Mouse (Mus musculus) embryonic facial prominence, embryonic 14.5 days (tissue): Measurements from ENCODE around the gene Ephb2. TPM values are rescaled to one million over a fixed set of nuclear protein-coding genes. Genes with fewer than 3 reads are reported as not detected.

ENCODE experiments used
- ATAC-seq: fragments of 200-750 bp; cut with Nextera tagmentation; 2 replicates; pipeline ENCODE4 v1.8.0; 2017; ENCODE audit warnings: low read depth, moderate number of reproducible peaks, moderate TSS enrichment
- DNase-seq: peaks from one replicate; pipeline ENCODE4 v3.0.0-alpha.2; 2015; ENCODE audit warnings: low spot score
- H3K27ac ChIP-seq: fragments of 300-500 bp; sonication (generic); replicated peaks from 2 replicates; pipeline ENCODE4 v1.5.1; 2014; ENCODE audit warnings: low read depth, mild to moderate bottlenecking, low read length, moderate library complexity
- H3K27me3 ChIP-seq: fragments of 300-500 bp; sonication (generic); replicated peaks from 2 replicates; pipeline ENCODE4 v1.6.1; 2014; ENCODE audit warnings: low read length; ENCODE audit not compliant: control insufficient read depth, insufficient read depth
- H3K36me3 ChIP-seq: fragments of 300-500 bp; sonication (generic); 2 replicates; pipeline ENCODE4 v1.6.1; 2014; ENCODE audit warnings: low read length, mixed read lengths; ENCODE audit not compliant: control insufficient read depth, insufficient read depth
- H3K4me1 ChIP-seq: fragments of 300-500 bp; sonication (generic); 2 replicates; pipeline ENCODE4 v1.6.1; 2014; ENCODE audit warnings: antibody characterized with exemption, low read length; ENCODE audit not compliant: control insufficient read depth, insufficient read depth
- H3K4me2 ChIP-seq: fragments of 300-500 bp; sonication (generic); 2 replicates; pipeline ENCODE4 v1.6.1; 2014; ENCODE audit warnings: low read depth, mild to moderate bottlenecking, low read length, moderate library complexity, mixed read lengths
- H3K4me3 ChIP-seq: fragments of 300-500 bp; sonication (generic); 2 replicates; pipeline ENCODE4 v1.5.1; 2014; ENCODE audit warnings: low read depth, mild to moderate bottlenecking, low read length
- H3K9ac ChIP-seq: fragments of 300-500 bp; sonication (generic); 2 replicates; pipeline ENCODE4 v1.6.1; 2014; ENCODE audit warnings: low read depth, mild to moderate bottlenecking, low read length, moderate library complexity, mixed read lengths
- H3K9me3 ChIP-seq: fragments of 300-500 bp; sonication (generic); 2 replicates; pipeline ENCODE4 v1.6.1; 2016; ENCODE audit warnings: low read length; ENCODE audit not compliant: control insufficient read depth
- WGBS: fragments of 180-500 bp; shearing (Covaris S2); extraction: QIAGEN DNeasy Blood & Tissue Kit; methylation state at CpG from one replicate; pipeline ENCODE4 v1.1.7; 2014; 5-methylcytosine and 5-hydroxymethylcytosine counted together
- polyA plus RNA-seq: library from polyadenylated mRNA; unstranded; fragments of >200 nt; fragmentation: Nextera tagmentation; extraction: Ambion mirVana; gene quantifications from 2 replicates; pipeline ENCODE4 v1.2.1, GENCODE M21; 2014

Ephb2 gene
- polyA plus RNA-seq, 1 experiment from 2014 or later: 14.9 TPM

DNA sequence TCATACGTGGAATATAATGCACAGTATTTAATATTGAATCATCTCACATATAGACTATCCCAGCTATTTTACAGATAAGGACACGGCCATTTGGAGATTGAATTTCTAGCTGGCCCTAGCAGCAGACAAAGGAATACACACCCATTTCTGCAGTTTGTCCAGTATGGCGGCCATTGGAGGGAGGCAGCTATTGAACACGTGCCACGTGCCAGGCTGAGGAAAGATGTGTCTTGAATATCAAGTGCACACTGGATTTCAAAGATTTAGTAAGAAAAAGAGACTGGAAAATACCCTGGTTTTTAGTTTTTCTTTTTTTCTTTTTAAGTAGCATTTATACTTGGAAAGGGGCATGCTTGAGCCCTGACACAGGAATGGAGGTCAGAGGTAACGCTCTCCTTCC lies 11.4 kb upstream of the Ephb2 start:
- no peak overlapping the region for H3K4me2 ChIP-seq
- H3K36me3 ChIP-seq: no peaks in the 10 kb centered on the region
- no peak for ATAC-seq
- H3K9ac ChIP-seq: no peak overlapping the region
- no peaks in the 10 kb centered on the region for H3K4me1 ChIP-seq
- 79% methylated on average over 6 of the region's 6 CpGs for WGBS
- no peaks in the 10 kb centered on the region for H3K27me3 ChIP-seq
- no peaks in the 10 kb centered on the region for H3K9me3 ChIP-seq
- no peak for DNase-seq
- H3K4me3 ChIP-seq: no peak overlapping the region
- no peak overlapping the region for H3K27ac ChIP-seq

- Histone ChIP-seq H3K4me3 (no peak overlapping the region), H3K27ac (no peak overlapping the region), H3K4me1 (0 out of 2 replicates have a peak, but pooled peaks cover 3% of the 10 kb centered on the region), H3K36me3 (no peaks in the 10 kb centered on the region), H3K9me3 (no peaks in the 10 kb centered on the region), H3K9ac (no peak overlapping the region), H3K4me2 (no peak overlapping the region), H3K27me3 (no peaks in the 10 kb centered on the region; the same call in 1 of the 2 replicates)
- WGBS: 76% methylated on average over 10 of the region's 10 CpGs
- ATAC-seq (no peak), DNase-seq (no peak)
Observed at GRCm38 (mm10) chr4:136842802-136843201, 7.0 kb upstream of the Ephb2 start.

DNA sequence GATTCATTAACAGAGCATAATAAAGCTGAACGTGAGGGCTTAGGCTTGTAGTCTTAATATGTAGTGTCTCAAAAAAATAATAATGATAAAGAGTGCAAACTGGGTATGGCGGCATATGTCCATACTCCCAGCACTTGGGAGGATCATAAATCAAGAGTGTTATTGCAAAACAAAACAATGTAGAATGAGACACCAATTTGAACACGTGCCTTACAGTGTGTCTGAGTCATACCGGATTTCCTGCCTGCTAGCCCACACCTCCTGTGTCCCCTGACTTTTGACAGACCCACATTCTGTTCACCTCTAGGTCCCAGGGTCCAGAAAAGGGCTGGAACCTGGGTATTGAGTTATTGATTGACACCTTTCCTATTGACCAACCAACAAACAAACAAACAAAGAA lies 6.2 kb upstream of the Ephb2 start:
- Histone ChIP-seq H3K36me3 (no peaks in the 10 kb centered on the region), H3K9ac (no peak overlapping the region), H3K9me3 (no peaks in the 10 kb centered on the region), H3K27me3 (no peaks in the 10 kb centered on the region; the same call in 1 of the 2 replicates), H3K4me3 (no peak overlapping the region), H3K4me1 (peaks cover 6% of the 10 kb centered on the region; the same call in 1 of the 2 replicates), H3K4me2 (no peak overlapping the region), H3K27ac (no peak overlapping the region)
- 75% methylated on average over 4 of the region's 4 CpGs for WGBS
- ATAC-seq (no peak), DNase-seq (no peak)

GRCm38 (mm10) chr4:136841056-136841455 lies 5.3 kb upstream of the Ephb2 start:
- Histone ChIP-seq H3K36me3 (no peaks in the 10 kb centered on the region), H3K27ac (no peak overlapping the region), H3K27me3 (no peaks in the 10 kb centered on the region; the same call in 1 of the 2 replicates), H3K4me1 (peaks cover 10% of the 10 kb centered on the region; the same call in 1 of the 2 replicates), H3K4me2 (peak overlapping the region; percentile 16; the same call in 1 of the 2 replicates), H3K4me3 (no peak overlapping the region), H3K9ac (no peak overlapping the region), H3K9me3 (no peaks in the 10 kb centered on the region)
- peak; percentile 70 for ATAC-seq
- peak; percentile 73 for DNase-seq
- 9% methylated on average over 5 of the region's 5 CpGs for WGBS

DNA sequence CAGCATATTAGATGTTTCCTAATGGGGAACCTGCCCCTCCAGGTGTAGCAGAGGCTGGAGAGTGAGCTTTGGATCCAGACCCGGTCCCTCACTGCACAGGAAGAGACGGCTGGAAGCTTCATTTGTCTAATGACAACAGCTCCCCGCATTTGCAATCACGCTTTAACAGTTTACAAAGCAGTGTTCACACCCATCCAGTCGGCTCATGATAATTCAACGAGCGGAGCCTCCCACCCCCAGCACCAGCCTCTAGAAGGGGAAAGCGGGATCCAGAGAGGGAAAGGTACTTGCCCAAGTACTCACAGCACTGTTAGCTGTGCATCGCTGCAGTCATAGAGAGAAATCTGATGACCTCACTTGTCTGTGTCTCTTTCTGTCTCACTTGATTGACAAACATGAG lies 2.7 kb upstream of the Ephb2 start:
- Histone ChIP-seq H3K4me3 (no peak overlapping the region), H3K27ac (no peak overlapping the region), H3K9ac (no peak overlapping the region), H3K9me3 (no peaks in the 10 kb centered on the region), H3K4me2 (no peak overlapping the region), H3K27me3 (no peaks in the 10 kb centered on the region; the same call in 1 of the 2 replicates), H3K36me3 (no peaks in the 10 kb centered on the region), H3K4me1 (peaks cover 22% of the 10 kb centered on the region)
- DNase-seq (no peak), ATAC-seq (no peak)
- 66% methylated on average over 9 of the region's 9 CpGs for WGBS

DNA sequence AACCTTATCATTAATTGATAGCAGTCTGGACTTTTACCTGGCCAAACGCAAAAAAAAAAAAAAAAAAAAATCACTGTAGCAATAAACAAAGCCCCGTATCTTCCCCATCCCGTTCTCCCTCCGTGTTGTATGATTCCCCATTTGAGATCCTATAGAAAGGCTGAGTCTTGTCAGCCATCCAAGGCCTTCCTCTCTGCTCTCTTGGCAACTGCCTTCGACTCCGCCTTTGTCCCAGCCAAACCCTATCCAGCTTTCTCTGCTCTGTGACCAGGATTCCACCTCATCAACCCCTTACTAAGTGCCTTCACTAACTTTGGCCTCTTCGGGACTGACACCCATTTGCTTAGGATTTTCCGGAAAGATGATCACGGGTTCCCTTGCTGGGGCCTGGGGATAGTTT lies 2.2 kb upstream of the Ephb2 start:
- Histone ChIP-seq H3K4me2 (no peak overlapping the region), H3K27ac (no peak overlapping the region), H3K9me3 (no peaks in the 10 kb centered on the region), H3K4me1 (peaks cover 27% of the 10 kb centered on the region), H3K9ac (no peak overlapping the region), H3K4me3 (no peak overlapping the region), H3K36me3 (no peaks in the 10 kb centered on the region), H3K27me3 (no peaks in the 10 kb centered on the region; the same call in 1 of the 2 replicates)
- DNase-seq (no peak), ATAC-seq (no peak)
- WGBS: 71% methylated on average over 9 of the region's 9 CpGs

DNA sequence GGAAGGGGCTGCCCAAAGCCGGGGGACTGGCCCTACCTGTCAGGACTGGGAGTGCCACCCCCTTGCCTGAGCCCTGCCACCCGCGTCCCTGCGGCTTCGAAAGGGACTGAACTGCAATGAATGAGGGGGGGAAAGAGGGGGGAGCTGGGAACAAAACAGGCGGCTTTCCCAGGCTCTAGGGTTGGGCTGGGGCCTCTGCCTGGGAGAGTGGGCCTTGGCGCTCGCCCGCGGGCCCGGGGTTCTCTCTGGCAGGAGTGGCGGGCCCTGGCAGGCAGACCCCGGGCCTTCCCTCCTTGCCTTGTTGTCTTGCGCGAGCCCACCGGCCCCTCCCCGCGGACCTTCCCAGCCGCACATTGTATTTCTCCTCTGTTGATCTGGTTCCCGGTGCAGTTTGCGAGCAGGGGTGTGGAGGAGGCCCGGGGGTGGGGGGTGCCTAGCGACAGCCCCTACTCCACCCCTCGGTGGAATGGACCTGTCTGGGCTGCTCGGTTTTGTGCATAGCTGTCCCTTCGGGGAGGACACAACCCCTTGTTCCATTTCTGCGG lies 671 bp upstream of the Ephb2 start:
- peak overlapping the region; percentile 95 for H3K4me2 ChIP-seq
- no peaks in the 10 kb centered on the region for H3K9me3 ChIP-seq
- WGBS: under 1% methylated on average over 13 of the region's 27 CpGs
- peak overlapping the region; percentile 96 for H3K27ac ChIP-seq
- peaks cover 36% of the 10 kb centered on the region for H3K4me1 ChIP-seq
- ATAC-seq (peak; percentile 58), DNase-seq (peak; percentile 66)
- H3K36me3 ChIP-seq: no peaks in the 10 kb centered on the region
- H3K27me3 ChIP-seq: no peaks in the 10 kb centered on the region; the same call in 1 of the 2 replicates
- peak overlapping the region; percentile 89 for H3K4me3 ChIP-seq
- peak overlapping the region; percentile 85 for H3K9ac ChIP-seq

- Histone ChIP-seq H3K36me3 (no peaks in the 10 kb centered on the region), H3K27ac (peak overlapping the region; percentile 96), H3K4me1 (peaks cover 41% of the 10 kb centered on the region), H3K9ac (peak overlapping the region; percentile 85), H3K9me3 (no peaks in the 10 kb centered on the region), H3K27me3 (no peaks in the 10 kb centered on the region; the same call in 1 of the 2 replicates), H3K4me2 (peak overlapping the region; percentile 95), H3K4me3 (peak overlapping the region; percentile 89)
- under 1% methylated on average over 23 of the region's 76 CpGs for WGBS
- DNase-seq (peak; percentile 27), ATAC-seq (no peak)
Observed at GRCm38 (mm10) chr4:136834815-136835620, 770 bp downstream of the Ephb2 start.
